Mouse (Mus musculus): Measurements from ENCODE around the gene Cog7.

Cog7 gene

GRCm38 (mm10) chr7:121899311-121899710 is 82.2 kb downstream of the Cog7 start:
- no peak for DNase-seq (ENCODE audit: low spot score)

GRCm38 (mm10) chr7:121896689-121897088 is 84.8 kb downstream of the Cog7 start:
- DNase-seq (ENCODE audit: low spot score) = no peak

DNA sequence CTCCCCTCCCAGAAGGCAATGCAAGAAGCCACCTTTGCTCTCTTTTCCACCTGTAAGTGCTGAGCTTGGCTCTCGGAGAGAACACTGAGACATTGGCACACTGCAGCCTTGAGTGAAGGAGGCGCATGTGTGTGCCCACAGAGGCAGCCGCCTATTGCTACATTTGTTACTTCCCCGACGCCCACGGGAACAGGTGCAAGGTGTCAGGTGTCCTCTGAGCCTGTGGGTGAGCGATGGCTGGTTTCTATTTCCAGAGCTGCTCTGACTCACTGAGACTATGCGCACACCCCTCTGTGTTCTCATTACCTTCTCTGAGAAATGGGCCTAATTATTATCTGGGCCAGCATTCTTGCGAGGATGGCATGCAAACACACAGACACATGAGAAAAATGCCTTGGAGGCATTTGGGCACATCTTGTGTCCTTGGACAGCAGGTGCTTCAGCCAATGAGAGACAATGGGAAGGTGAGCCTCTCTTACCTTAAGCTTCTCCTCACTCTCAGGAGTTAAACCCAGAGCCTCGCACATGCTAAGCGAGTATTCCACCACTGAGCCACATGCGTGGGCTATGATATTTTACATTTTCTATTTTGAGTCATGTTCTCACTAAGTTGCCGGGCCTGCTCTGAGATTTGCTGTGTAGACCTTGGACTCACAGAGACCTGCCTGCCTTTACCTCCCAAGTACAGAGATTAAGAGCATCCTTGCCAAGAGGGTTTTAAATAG is 90.7 kb downstream of the Cog7 start:
- DNase-seq (ENCODE audit: low spot score) = no peak

GRCm38 (mm10) chr7:121880246-121880645 is 101.3 kb downstream of the Cog7 start:
- DNase-seq (ENCODE audit: low spot score) = no peak

GRCm38 (mm10) chr7:121874784-121875183 is 106.7 kb downstream of the Cog7 start:
- no peak for DNase-seq (ENCODE audit: low spot score)

- DNase-seq (ENCODE audit: low spot score) = no peak
Observed at GRCm38 (mm10) chr7:121873998-121874397, 107.5 kb downstream of the Cog7 start.

DNA sequence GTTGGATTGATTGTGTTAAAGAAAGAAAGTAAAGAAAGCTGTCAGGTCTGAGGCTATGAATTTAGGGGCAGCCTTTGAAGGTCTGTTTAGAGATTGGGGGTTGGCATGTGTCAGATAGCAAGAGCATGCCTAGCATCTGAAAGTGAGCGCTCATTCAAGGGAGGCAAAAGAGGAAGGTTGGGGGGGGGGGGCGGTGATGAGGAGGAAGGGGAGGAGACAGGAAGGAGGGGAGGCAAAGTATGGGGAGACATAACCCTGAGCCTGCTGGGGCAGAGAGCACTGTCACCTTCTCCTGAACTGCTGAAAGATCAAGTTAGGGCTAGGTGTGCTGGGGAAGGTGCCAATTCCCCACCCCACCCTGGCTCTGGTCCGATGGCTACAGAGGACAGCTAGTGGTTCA is 109.9 kb downstream of the Cog7 start:
- DNase-seq (ENCODE audit: low spot score) = no peak

- DNase-seq (ENCODE audit: low spot score) = no peak
Observed at GRCm38 (mm10) chr7:121864858-121865585, 116.5 kb downstream of the Cog7 start, which contains the start of gene Scnn1b. TSS of gene Scnn1b (plus strand) at chr7:121865038.

- no peak for DNase-seq (ENCODE audit: low spot score)
Observed at GRCm38 (mm10) chr7:121858939-121859338, 122.6 kb downstream of the Cog7 start.

GRCm38 (mm10) chr7:121857177-121857884 is 124.2 kb downstream of the Cog7 start:
- DNase-seq (ENCODE audit: low spot score) = no peak

DNA sequence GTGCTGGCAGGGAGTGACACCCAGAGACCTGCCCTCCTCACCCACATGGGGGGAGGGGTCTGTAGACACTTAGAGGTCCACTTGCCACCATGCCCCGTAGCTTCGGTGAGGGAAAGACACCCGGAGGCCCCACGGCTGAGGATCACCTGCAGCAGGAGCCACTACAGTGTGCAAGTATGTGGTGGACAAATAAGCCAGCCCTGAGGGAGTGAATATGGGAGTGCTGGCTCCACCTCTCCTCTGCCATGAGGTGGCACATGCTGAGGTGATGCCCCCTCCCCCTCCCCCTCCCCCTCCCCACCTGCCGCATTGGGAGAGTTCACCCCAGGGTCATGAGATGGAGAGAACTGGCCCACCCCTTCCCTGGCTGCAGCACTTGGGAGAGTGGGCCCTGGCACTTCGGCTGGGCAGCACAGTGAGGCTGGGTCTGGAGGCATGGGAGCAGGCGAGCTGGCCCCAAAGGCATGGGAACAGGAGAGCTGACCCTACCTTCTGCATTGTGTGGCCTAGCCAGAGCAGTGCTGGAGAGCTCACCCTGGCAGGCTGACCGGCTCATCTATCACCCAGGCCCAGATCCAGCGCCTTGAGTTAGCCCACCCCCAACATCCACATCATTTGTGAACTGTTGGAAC is 132.9 kb downstream of the Cog7 start:
- DNase-seq (ENCODE audit: low spot score) = no peak

GRCm38 (mm10) chr7:121845964-121846363 is 135.5 kb downstream of the Cog7 start:
- DNase-seq (ENCODE audit: low spot score) = no peak

- no peak for DNase-seq (ENCODE audit: low spot score)
Observed at GRCm38 (mm10) chr7:121842234-121842633, 139.3 kb downstream of the Cog7 start.

DNA sequence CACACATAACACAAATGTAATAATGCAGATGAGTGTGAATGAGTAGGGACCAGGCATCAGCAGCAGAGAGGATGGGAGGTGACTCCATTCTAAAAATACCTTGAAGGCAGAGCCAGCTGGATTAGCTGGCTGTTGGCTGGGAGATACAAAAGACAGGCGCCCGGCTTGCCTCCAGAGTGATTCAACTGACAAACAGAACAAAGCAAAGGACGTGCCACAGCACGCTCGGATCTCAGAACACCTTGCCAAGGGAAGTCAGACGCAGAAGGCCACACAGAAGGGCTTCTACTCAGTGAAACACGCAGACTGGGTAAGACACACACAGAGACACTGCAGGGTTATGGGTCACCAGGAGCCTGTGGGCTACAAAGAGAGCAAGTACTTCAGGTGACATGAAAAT is 140.7 kb downstream of the Cog7 start:
- no peak for DNase-seq (ENCODE audit: low spot score)

DNA sequence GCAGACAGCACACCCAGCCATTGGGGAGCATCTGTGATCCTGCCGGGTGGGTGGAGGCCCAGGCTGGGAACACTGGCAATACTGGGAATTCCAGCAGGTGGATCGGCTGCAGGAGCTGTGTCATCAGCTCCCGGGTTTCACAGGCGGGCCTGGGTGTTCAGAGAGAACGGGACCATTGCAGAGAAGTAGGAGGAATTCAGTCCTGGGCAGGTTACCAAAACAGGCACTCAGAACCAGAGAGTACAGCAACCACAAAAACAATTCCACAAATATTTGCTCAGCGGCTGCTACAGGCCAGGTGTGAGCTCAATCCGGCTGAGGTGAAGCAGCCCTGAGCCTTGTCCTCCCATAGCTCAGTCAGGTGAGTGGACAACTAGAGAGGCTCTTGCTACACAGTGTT is 144.7 kb downstream of the Cog7 start:
- DNase-seq (ENCODE audit: low spot score) = no peak

DNA sequence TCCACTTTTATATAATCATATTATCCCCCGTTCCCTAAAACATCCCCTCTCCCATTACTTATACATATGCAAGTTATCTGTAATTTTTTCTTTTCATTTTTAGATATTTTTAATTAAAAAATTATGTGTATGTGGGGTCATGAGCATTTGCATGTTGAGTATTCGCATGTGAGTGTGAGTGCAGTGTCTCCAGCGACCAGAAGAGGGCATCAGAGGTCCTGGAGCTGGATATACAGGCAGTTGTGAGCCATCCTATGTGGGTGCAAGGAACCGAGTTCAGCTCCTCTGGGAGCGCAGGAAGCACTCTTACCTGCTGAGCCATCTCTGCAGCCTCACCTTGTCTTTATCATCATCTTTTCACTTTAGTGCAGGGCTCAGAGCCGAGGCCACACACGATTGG is 146.1 kb downstream of the Cog7 start:
- no peak for DNase-seq (ENCODE audit: low spot score)

All from T-cell, adult 2 months (primary cell).